Mouse (Mus musculus): Measurements from ENCODE around the gene Zfp513. TPM values are rescaled to one million over a fixed set of nuclear protein-coding genes. Genes with fewer than 3 reads are reported as not detected.
"Not testable (repeated sequence)": the region's sequence is repeated elsewhere in the genome, so short reads cannot be mapped to it uniquely, and the experiment has no call there.

The Zfp513 gene
- polyA plus RNA-seq, 1 experiment from 2014 or later, result 2.6 TPM

- Histone ChIP-seq H3K4me2 (ENCODE audit: low read depth, low read length) (peak overlapping the region; percentile 88), H3K27ac (ENCODE audit: low read length) (peak overlapping the region; percentile 90), H3K9me3 (replicated peaks; ENCODE audit: control insufficient read depth, low read length) (no peaks in the 10 kb centered on the region), H3K4me1 (ENCODE audit: control insufficient read depth, low read depth, low read length) (peaks cover 25% of the 10 kb centered on the region), H3K36me3 (ENCODE audit: control insufficient read depth, insufficient read depth) (no peaks in the 10 kb centered on the region; the same call in 1 of the 2 replicates), H3K27me3 (ENCODE audit: control insufficient read depth, insufficient read depth, low read depth, low read length) (no peaks in the 10 kb centered on the region), H3K9ac (ENCODE audit: low read depth, low read length) (peak overlapping the region; percentile 85), H3K4me3 (ENCODE audit: low read depth, low read length) (peak overlapping the region; percentile 100)
- WGBS (ENCODE audit: insufficient replicate concordance), result 16% methylated on average over 11 of the region's 11 CpGs
- ATAC-seq (ENCODE audit: low read depth), result no peak
Observed at GRCm38 (mm10) chr5:31221304-31221945, 19.3 kb upstream of the Zfp513 start.

GRCm38 (mm10) chr5:31220448-31221303 is 18.6 kb upstream of the Zfp513 start, which contains the start of gene Ppm1g:
TSS of gene Ppm1g (minus strand) at chr5:31220687.
- peaks cover 31% of the 10 kb centered on the region for H3K4me1 ChIP-seq (ENCODE audit: control insufficient read depth, low read depth, low read length)
- peak within 1 kb of the TSS; percentile 100 for H3K4me3 ChIP-seq (ENCODE audit: low read depth, low read length)
- under 1% methylated on average over 69 of the region's 70 CpGs for WGBS (ENCODE audit: insufficient replicate concordance)
- H3K36me3 ChIP-seq (ENCODE audit: control insufficient read depth, insufficient read depth), result no peaks in the 10 kb centered on the region; the same call in 1 of the 2 replicates
- no peaks in the 10 kb centered on the region for H3K9me3 ChIP-seq (replicated peaks; ENCODE audit: control insufficient read depth, low read length)
- no peaks in the 10 kb centered on the region for H3K27me3 ChIP-seq (ENCODE audit: control insufficient read depth, insufficient read depth, low read depth, low read length)
- peak within 1 kb of the TSS; percentile 91 for H3K4me2 ChIP-seq (ENCODE audit: low read depth, low read length)
- H3K27ac ChIP-seq (ENCODE audit: low read length), result peak within 1 kb of the TSS; percentile 94
- H3K9ac ChIP-seq (ENCODE audit: low read depth, low read length), result peak within 1 kb of the TSS; percentile 96
- ATAC-seq (ENCODE audit: low read depth), result peak; percentile 95

GRCm38 (mm10) chr5:31219911-31220447 is 17.9 kb upstream of the Zfp513 start:
- H3K27me3 ChIP-seq (ENCODE audit: control insufficient read depth, insufficient read depth, low read depth, low read length), result no peaks in the 10 kb centered on the region
- no peaks in the 10 kb centered on the region for H3K9me3 ChIP-seq (replicated peaks; ENCODE audit: control insufficient read depth, low read length)
- ATAC-seq (ENCODE audit: low read depth), result peak; percentile 30
- H3K27ac ChIP-seq (ENCODE audit: low read length), result peak overlapping the region; percentile 94
- no peaks in the 10 kb centered on the region; the same call in 1 of the 2 replicates for H3K36me3 ChIP-seq (ENCODE audit: control insufficient read depth, insufficient read depth)
- WGBS (ENCODE audit: insufficient replicate concordance), result 0% methylated on average over 40 of the region's 40 CpGs
- peaks cover 31% of the 10 kb centered on the region for H3K4me1 ChIP-seq (ENCODE audit: control insufficient read depth, low read depth, low read length)
- H3K4me2 ChIP-seq (ENCODE audit: low read depth, low read length), result peak overlapping the region; percentile 91
- H3K4me3 ChIP-seq (ENCODE audit: low read depth, low read length), result peak overlapping the region; percentile 100
- peak overlapping the region; percentile 96 for H3K9ac ChIP-seq (ENCODE audit: low read depth, low read length)

- Histone ChIP-seq H3K9me3 (replicated peaks; ENCODE audit: control insufficient read depth, low read length) (no peaks in the 10 kb centered on the region), H3K27ac (ENCODE audit: low read length) (peak overlapping the region; percentile 94), H3K4me3 (ENCODE audit: low read depth, low read length) (peak overlapping the region; percentile 100), H3K4me2 (ENCODE audit: low read depth, low read length) (peak overlapping the region; percentile 91), H3K9ac (ENCODE audit: low read depth, low read length) (peak overlapping the region; percentile 96), H3K27me3 (ENCODE audit: control insufficient read depth, insufficient read depth, low read depth, low read length) (no peaks in the 10 kb centered on the region), H3K4me1 (ENCODE audit: control insufficient read depth, low read depth, low read length) (peaks cover 31% of the 10 kb centered on the region), H3K36me3 (ENCODE audit: control insufficient read depth, insufficient read depth) (no peaks in the 10 kb centered on the region; the same call in 1 of the 2 replicates)
- ATAC-seq (ENCODE audit: low read depth), result no peak
- under 1% methylated on average over 11 of the region's 11 CpGs for WGBS (ENCODE audit: insufficient replicate concordance)
Observed at GRCm38 (mm10) chr5:31219474-31219873, 17.4 kb upstream of the Zfp513 start.

- Histone ChIP-seq H3K36me3 (ENCODE audit: control insufficient read depth, insufficient read depth) (no peaks in the 10 kb centered on the region; the same call in 1 of the 2 replicates), H3K27ac (ENCODE audit: low read length) (peak overlapping the region; percentile 84), H3K9ac (ENCODE audit: low read depth, low read length) (peak overlapping the region; percentile 60), H3K4me2 (ENCODE audit: low read depth, low read length) (peak overlapping the region; percentile 91), H3K27me3 (ENCODE audit: control insufficient read depth, insufficient read depth, low read depth, low read length) (no peaks in the 10 kb centered on the region), H3K9me3 (replicated peaks; ENCODE audit: control insufficient read depth, low read length) (no peaks in the 10 kb centered on the region), H3K4me3 (ENCODE audit: low read depth, low read length) (peak overlapping the region; percentile 100), H3K4me1 (ENCODE audit: control insufficient read depth, low read depth, low read length) (peaks cover 31% of the 10 kb centered on the region)
- ATAC-seq (ENCODE audit: low read depth), result no peak
- WGBS (ENCODE audit: insufficient replicate concordance), result 0% methylated on average over 2 of the region's 2 CpGs
Observed at GRCm38 (mm10) chr5:31219070-31219469, 17.0 kb upstream of the Zfp513 start.

- Histone ChIP-seq H3K27ac (ENCODE audit: low read length) (peak overlapping the region; percentile 84), H3K9ac (ENCODE audit: low read depth, low read length) (peak overlapping the region; percentile 39), H3K4me1 (ENCODE audit: control insufficient read depth, low read depth, low read length) (peaks cover 31% of the 10 kb centered on the region), H3K9me3 (replicated peaks; ENCODE audit: control insufficient read depth, low read length) (no peaks in the 10 kb centered on the region), H3K27me3 (ENCODE audit: control insufficient read depth, insufficient read depth, low read depth, low read length) (no peaks in the 10 kb centered on the region), H3K4me3 (ENCODE audit: low read depth, low read length) (peak overlapping the region; percentile 100), H3K4me2 (ENCODE audit: low read depth, low read length) (peak overlapping the region; percentile 91), H3K36me3 (ENCODE audit: control insufficient read depth, insufficient read depth) (no peaks in the 10 kb centered on the region; the same call in 1 of the 2 replicates)
- ATAC-seq (ENCODE audit: low read depth), result peak; percentile 33
- WGBS (ENCODE audit: insufficient replicate concordance), result 17% methylated on average over 7 of the region's 7 CpGs
Observed at GRCm38 (mm10) chr5:31218294-31218693, 16.2 kb upstream of the Zfp513 start.

- not testable (repeated sequence) for ATAC-seq (ENCODE audit: low read depth); H3K27ac ChIP-seq (ENCODE audit: low read length); H3K9me3 ChIP-seq (replicated peaks; ENCODE audit: control insufficient read depth, low read length); H3K36me3 ChIP-seq (ENCODE audit: control insufficient read depth, insufficient read depth); H3K4me2 ChIP-seq (ENCODE audit: low read depth, low read length); H3K27me3 ChIP-seq (ENCODE audit: control insufficient read depth, insufficient read depth, low read depth, low read length); H3K9ac ChIP-seq (ENCODE audit: low read depth, low read length); H3K4me3 ChIP-seq (ENCODE audit: low read depth, low read length)
- peaks cover 30% of the 10 kb centered on the region for H3K4me1 ChIP-seq (ENCODE audit: control insufficient read depth, low read depth, low read length)
- WGBS (ENCODE audit: insufficient replicate concordance), result 72% methylated on average over 6 of the region's 6 CpGs
Observed at GRCm38 (mm10) chr5:31216554-31216953, 14.5 kb upstream of the Zfp513 start.

- H3K27ac ChIP-seq (ENCODE audit: low read length), result no peak overlapping the region
- H3K36me3 ChIP-seq (ENCODE audit: control insufficient read depth, insufficient read depth), result peaks cover 50% of the 10 kb centered on the region
- peaks cover 11% of the 10 kb centered on the region for H3K4me1 ChIP-seq (ENCODE audit: control insufficient read depth, low read depth, low read length)
- no peaks in the 10 kb centered on the region for H3K27me3 ChIP-seq (ENCODE audit: control insufficient read depth, insufficient read depth, low read depth, low read length)
- H3K4me2 ChIP-seq (ENCODE audit: low read depth, low read length), result no peak overlapping the region
- H3K4me3 ChIP-seq (ENCODE audit: low read depth, low read length), result no peak overlapping the region
- H3K9me3 ChIP-seq (replicated peaks; ENCODE audit: control insufficient read depth, low read length), result no peaks in the 10 kb centered on the region
- ATAC-seq (ENCODE audit: low read depth), result no peak
- no peak overlapping the region for H3K9ac ChIP-seq (ENCODE audit: low read depth, low read length)
- 85% methylated on average over 6 of the region's 6 CpGs for WGBS (ENCODE audit: insufficient replicate concordance)
Observed at GRCm38 (mm10) chr5:31204421-31204820, 2.3 kb upstream of the Zfp513 start.
